Mouse (Mus musculus): ENCODE measurements at regions not wholly inside any gene's neighbourhood (a gene's known extent, or its start where the extent isn't known, plus 50 kb on each side); places are given as distances from the start of the nearest gene placed in this dataset.

- Histone ChIP-seq H3K27me3 (ENCODE audit: control insufficient read depth, insufficient read depth, low read length) (no peaks in the 10 kb centered on the region), H3K36me3 (ENCODE audit: control insufficient read depth, insufficient read depth, low read length) (no peaks in the 10 kb centered on the region), H3K9ac (ENCODE audit: low read depth, low read length, severe bottlenecking) (no peak overlapping the region), H3K4me1 (ENCODE audit: control insufficient read depth, insufficient read depth, low read length) (no peaks in the 10 kb centered on the region), H3K9me3 (ENCODE audit: control insufficient read depth, low read length) (no peaks in the 10 kb centered on the region), H3K4me2 (replicated peaks; ENCODE audit: low read depth, low read length, severe bottlenecking) (no peak overlapping the region), H3K27ac (replicated peaks; ENCODE audit: low read depth, low read length) (no peak overlapping the region), H3K4me3 (replicated peaks; ENCODE audit: low read length) (no peak overlapping the region)
- no peak for DNase-seq (ENCODE audit: low spot score)
- no peak for TF ChIP-seq POLR2A (IDR thresholded peaks at IDR 0.05; ENCODE audit: borderline replicate concordance, extremely low read depth, insufficient read depth, insufficient read length)
- WGBS = 74% methylated on average over 9 of the region's 9 CpGs
- ATAC-seq (ENCODE audit: low FRiP score, low read depth) = no peak
These were observed 245.6 kb downstream of the Tbc1d1 start for GRCm38 (mm10) chr5:64401737-64402136.

- DNase-seq (ENCODE audit: low spot score) = no peak
- WGBS = 71% methylated on average over 11 of the region's 11 CpGs
- Histone ChIP-seq H3K9ac (ENCODE audit: low read depth, low read length, severe bottlenecking) (no peak overlapping the region), H3K9me3 (ENCODE audit: control insufficient read depth, low read length) (no peaks in the 10 kb centered on the region), H3K27me3 (ENCODE audit: control insufficient read depth, insufficient read depth, low read length) (no peaks in the 10 kb centered on the region), H3K36me3 (ENCODE audit: control insufficient read depth, insufficient read depth, low read length) (no peaks in the 10 kb centered on the region), H3K4me1 (ENCODE audit: control insufficient read depth, insufficient read depth, low read length) (no peaks in the 10 kb centered on the region), H3K4me3 (replicated peaks; ENCODE audit: low read length) (no peak overlapping the region), H3K27ac (replicated peaks; ENCODE audit: low read depth, low read length) (no peak overlapping the region), H3K4me2 (replicated peaks; ENCODE audit: low read depth, low read length, severe bottlenecking) (no peak overlapping the region)
- ATAC-seq (ENCODE audit: low FRiP score, low read depth) = no peak
- no peak for TF ChIP-seq POLR2A (IDR thresholded peaks at IDR 0.05; ENCODE audit: borderline replicate concordance, extremely low read depth, insufficient read depth, insufficient read length)
These were observed 247.2 kb downstream of the Tbc1d1 start for GRCm38 (mm10) chr5:64403077-64403981.

- TF ChIP-seq POLR2A (IDR thresholded peaks at IDR 0.05; ENCODE audit: borderline replicate concordance, extremely low read depth, insufficient read depth, insufficient read length) = no peak
- Histone ChIP-seq H3K27me3 (ENCODE audit: control insufficient read depth, insufficient read depth, low read length) (no peaks in the 10 kb centered on the region), H3K4me1 (ENCODE audit: control insufficient read depth, insufficient read depth, low read length) (no peaks in the 10 kb centered on the region), H3K9ac (ENCODE audit: low read depth, low read length, severe bottlenecking) (no peak overlapping the region), H3K9me3 (ENCODE audit: control insufficient read depth, low read length) (no peaks in the 10 kb centered on the region), H3K4me3 (replicated peaks; ENCODE audit: low read length) (no peak overlapping the region), H3K27ac (replicated peaks; ENCODE audit: low read depth, low read length) (no peak overlapping the region), H3K4me2 (replicated peaks; ENCODE audit: low read depth, low read length, severe bottlenecking) (no peak overlapping the region), H3K36me3 (ENCODE audit: control insufficient read depth, insufficient read depth, low read length) (no peaks in the 10 kb centered on the region)
- no peak for DNase-seq (ENCODE audit: low spot score)
- 58% methylated on average over 7 of the region's 7 CpGs for WGBS
- no peak for ATAC-seq (ENCODE audit: low FRiP score, low read depth)
These were observed 247.9 kb downstream of the Tbc1d1 start for GRCm38 (mm10) chr5:64403982-64404345.

GRCm38 (mm10) chr5:64404512-64404911 lies 248.4 kb downstream of the Tbc1d1 start:
- Histone ChIP-seq H3K4me1 (ENCODE audit: control insufficient read depth, insufficient read depth, low read length) (no peaks in the 10 kb centered on the region), H3K4me2 (replicated peaks; ENCODE audit: low read depth, low read length, severe bottlenecking) (no peak overlapping the region), H3K9ac (ENCODE audit: low read depth, low read length, severe bottlenecking) (no peak overlapping the region), H3K9me3 (ENCODE audit: control insufficient read depth, low read length) (no peaks in the 10 kb centered on the region), H3K27ac (replicated peaks; ENCODE audit: low read depth, low read length) (no peak overlapping the region), H3K4me3 (replicated peaks; ENCODE audit: low read length) (no peak overlapping the region), H3K27me3 (ENCODE audit: control insufficient read depth, insufficient read depth, low read length) (no peaks in the 10 kb centered on the region), H3K36me3 (ENCODE audit: control insufficient read depth, insufficient read depth, low read length) (no peaks in the 10 kb centered on the region)
- ATAC-seq (ENCODE audit: low FRiP score, low read depth) (no peak), DNase-seq (ENCODE audit: low spot score) (no peak)
- WGBS = 90% methylated on average over 5 of the region's 5 CpGs
- no peak for TF ChIP-seq POLR2A (IDR thresholded peaks at IDR 0.05; ENCODE audit: borderline replicate concordance, extremely low read depth, insufficient read depth, insufficient read length)

- no peak for TF ChIP-seq POLR2A (IDR thresholded peaks at IDR 0.05; ENCODE audit: borderline replicate concordance, extremely low read depth, insufficient read depth, insufficient read length)
- Histone ChIP-seq H3K27ac (replicated peaks; ENCODE audit: low read depth, low read length) (no peak overlapping the region), H3K4me1 (ENCODE audit: control insufficient read depth, insufficient read depth, low read length) (peaks cover 4% of the 10 kb centered on the region; the same call in 1 of the 2 replicates), H3K4me3 (replicated peaks; ENCODE audit: low read length) (no peak overlapping the region), H3K9ac (ENCODE audit: low read depth, low read length, severe bottlenecking) (no peak overlapping the region), H3K4me2 (replicated peaks; ENCODE audit: low read depth, low read length, severe bottlenecking) (no peak overlapping the region), H3K36me3 (ENCODE audit: control insufficient read depth, insufficient read depth, low read length) (no peaks in the 10 kb centered on the region), H3K9me3 (ENCODE audit: control insufficient read depth, low read length) (no peaks in the 10 kb centered on the region), H3K27me3 (ENCODE audit: control insufficient read depth, insufficient read depth, low read length) (no peaks in the 10 kb centered on the region)
- DNase-seq (ENCODE audit: low spot score) (no peak), ATAC-seq (ENCODE audit: low FRiP score, low read depth) (no peak)
- 74% methylated on average over 3 of the region's 3 CpGs for WGBS
These were observed 252.8 kb downstream of the Tbc1d1 start for GRCm38 (mm10) chr5:64408938-64409337.
